Mouse (Mus musculus): ENCODE measurements at regions not wholly inside any gene's neighbourhood (a gene's known extent, or its start where the extent isn't known, plus 50 kb on each side); places are given as distances from the start of the nearest gene placed in this dataset.

DNA sequence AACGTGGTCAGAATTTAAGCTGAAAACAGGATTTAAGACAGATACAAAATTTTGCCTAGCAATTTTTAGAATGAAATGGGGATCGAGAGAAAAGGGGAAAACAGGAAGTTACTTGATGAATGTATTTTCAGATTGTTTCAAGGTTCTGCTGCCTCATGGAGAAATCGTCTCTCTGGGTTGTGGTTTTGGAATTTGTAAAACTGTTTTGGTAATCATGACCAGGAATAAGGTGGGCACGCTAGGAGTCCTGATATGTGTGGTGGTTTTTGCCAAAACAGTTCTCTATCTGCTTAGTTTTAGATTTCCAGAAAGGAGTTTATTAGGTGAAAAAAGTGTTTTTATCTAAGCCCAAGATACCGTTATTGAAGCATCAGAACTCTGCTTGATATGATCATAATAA lies 1716.9 kb upstream of the Gm7489 start:
- 86% methylated on average over 5 of the region's 5 CpGs for WGBS
- DNase-seq (ENCODE audit: extremely low spot score, low spot score): no peak

DNA sequence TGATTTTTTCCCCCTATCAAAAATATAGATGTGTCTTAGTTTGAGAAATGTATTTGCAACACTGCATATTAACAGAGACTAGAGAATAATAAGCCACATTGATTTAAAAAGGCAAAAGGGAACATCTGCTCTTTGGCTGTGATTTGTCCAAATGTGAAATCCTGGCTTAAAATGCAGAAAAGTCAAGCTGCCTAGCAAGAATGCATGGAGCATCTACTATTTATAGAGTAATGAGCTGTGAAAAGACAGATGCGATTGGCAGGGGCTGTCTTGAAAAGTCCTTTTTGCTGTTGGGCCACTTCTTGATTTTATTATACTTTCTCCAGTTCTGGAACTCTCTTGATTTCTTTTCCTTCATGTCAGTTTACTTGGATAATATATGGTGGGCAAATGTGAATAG lies 1707.8 kb upstream of the Gm7489 start:
- Histone ChIP-seq H3K4me3 (no peak overlapping the region), H3K9me3 (no peaks in the 10 kb centered on the region), H3K27ac (no peak overlapping the region), H3K27me3 (ENCODE audit: poor library complexity, severe bottlenecking) (no peaks in the 10 kb centered on the region), H3K4me1 (no peaks in the 10 kb centered on the region), H3K36me3 (replicated peaks) (no peaks in the 10 kb centered on the region)
- 97% methylated on average over 1 of the region's 1 CpGs for WGBS
- no peak for DNase-seq (ENCODE audit: extremely low spot score, low spot score)

More for the DNA sequence above, 1716.9 kb upstream of the Gm7489 start:
- Histone ChIP-seq H3K4me1 (no peaks in the 10 kb centered on the region), H3K27me3 (ENCODE audit: poor library complexity, severe bottlenecking) (no peaks in the 10 kb centered on the region), H3K4me3 (no peak overlapping the region), H3K36me3 (replicated peaks) (no peaks in the 10 kb centered on the region), H3K27ac (no peak overlapping the region), H3K9me3 (no peaks in the 10 kb centered on the region)

DNA sequence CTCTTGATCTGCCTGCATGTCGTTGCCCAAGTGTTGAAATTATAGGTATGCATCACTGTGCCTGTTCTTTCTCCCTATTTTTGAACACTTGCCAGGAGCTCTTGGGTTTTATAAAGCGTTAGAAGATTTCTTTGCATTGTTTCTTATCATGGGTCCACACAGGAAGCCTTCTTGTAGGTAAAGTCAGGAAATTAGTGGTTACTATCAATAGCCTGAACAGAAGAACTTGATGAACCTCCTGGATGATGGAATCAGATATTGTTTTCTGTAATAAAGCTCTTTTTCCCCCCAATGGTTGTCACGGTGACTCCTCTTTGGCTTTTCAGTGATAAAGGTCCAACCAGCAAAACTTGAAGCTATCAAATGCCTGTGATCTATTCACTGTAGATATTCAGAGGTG lies 1706.0 kb upstream of the Gm7489 start:
- no peaks in the 10 kb centered on the region for H3K9me3 ChIP-seq
- no peaks in the 10 kb centered on the region for H3K36me3 ChIP-seq (replicated peaks)
- WGBS: 89% methylated on average over 3 of the region's 3 CpGs
- H3K27ac ChIP-seq: no peak overlapping the region
- DNase-seq (ENCODE audit: extremely low spot score, low spot score): no peak
- H3K27me3 ChIP-seq (ENCODE audit: poor library complexity, severe bottlenecking): no peaks in the 10 kb centered on the region
- H3K4me3 ChIP-seq: no peak overlapping the region
- H3K4me1 ChIP-seq: no peaks in the 10 kb centered on the region

DNA sequence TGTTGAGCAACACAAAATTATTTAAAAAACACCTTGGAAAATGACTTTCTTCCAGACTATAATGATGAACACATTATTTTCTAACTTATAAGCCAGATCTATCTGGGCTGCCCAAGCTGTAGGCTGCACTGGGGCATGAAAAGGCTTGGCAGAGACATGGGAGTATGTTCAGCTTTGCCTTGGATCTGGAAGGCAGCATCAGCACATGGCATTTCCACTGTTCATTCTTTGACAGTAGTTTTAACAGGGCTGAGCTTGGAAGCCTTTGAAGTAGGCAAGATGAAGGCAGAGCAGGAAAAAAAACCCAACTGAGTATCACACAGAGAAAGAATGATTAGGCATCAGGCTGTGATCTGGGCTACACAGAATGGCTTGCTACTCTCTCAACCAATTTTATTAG lies 1705.3 kb upstream of the Gm7489 start:
- no peaks in the 10 kb centered on the region for H3K4me1 ChIP-seq
- H3K4me3 ChIP-seq: no peak overlapping the region
- H3K27ac ChIP-seq: no peak overlapping the region
- no peaks in the 10 kb centered on the region for H3K27me3 ChIP-seq (ENCODE audit: poor library complexity, severe bottlenecking)
- no peaks in the 10 kb centered on the region for H3K9me3 ChIP-seq
- H3K36me3 ChIP-seq (replicated peaks): no peaks in the 10 kb centered on the region
- no peak for DNase-seq (ENCODE audit: extremely low spot score, low spot score)

DNA sequence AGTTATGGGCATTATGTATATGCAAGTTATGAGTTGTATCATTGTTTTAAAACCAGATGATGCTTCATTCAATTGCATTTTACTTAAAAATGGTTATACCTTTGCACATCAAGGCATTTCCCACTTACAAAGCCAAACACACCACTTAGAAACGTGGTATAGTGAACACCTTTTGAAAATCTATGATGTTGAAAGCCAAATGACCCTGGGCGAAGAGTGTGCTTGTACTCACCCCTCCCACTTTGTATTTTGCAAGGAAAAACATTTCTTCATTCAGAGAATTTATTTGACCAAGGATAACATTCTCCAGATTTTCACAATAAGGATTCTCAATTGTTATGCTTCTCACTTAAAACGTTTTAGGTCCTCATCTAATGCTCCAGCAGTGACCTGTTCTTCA lies 1693.5 kb upstream of the Gm7489 start:
- H3K4me3 ChIP-seq: no peak overlapping the region
- H3K4me1 ChIP-seq: no peaks in the 10 kb centered on the region
- H3K27ac ChIP-seq: no peak overlapping the region
- no peaks in the 10 kb centered on the region for H3K9me3 ChIP-seq
- no peaks in the 10 kb centered on the region for H3K27me3 ChIP-seq (ENCODE audit: poor library complexity, severe bottlenecking)
- DNase-seq (ENCODE audit: extremely low spot score, low spot score): no peak
- H3K36me3 ChIP-seq (replicated peaks): no peaks in the 10 kb centered on the region
- WGBS: 77% methylated on average over 3 of the region's 3 CpGs

DNA sequence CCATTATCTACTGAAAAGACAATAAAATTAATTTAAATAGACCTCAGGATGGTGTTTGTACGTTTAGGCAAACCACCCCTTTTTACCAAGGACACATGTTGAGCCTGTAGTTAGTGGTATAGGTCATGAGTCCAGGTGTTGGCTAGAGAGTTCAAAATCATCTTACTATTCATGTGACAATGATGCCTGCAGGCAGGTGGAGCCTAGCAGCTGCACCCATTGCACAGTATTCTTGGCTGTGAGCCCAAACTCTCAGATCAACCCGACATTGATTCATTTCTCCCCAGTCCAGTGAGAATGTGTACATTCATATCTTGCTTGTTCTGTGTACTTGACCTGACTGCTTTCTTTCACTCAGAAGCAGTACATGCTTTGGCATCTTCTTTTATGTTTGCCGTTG lies 1677.4 kb upstream of the Gm7489 start:
- Histone ChIP-seq H3K9me3 (no peaks in the 10 kb centered on the region; the same call in 1 of the 2 replicates), H3K27me3 (ENCODE audit: poor library complexity, severe bottlenecking) (no peaks in the 10 kb centered on the region), H3K4me1 (no peaks in the 10 kb centered on the region), H3K27ac (no peak overlapping the region), H3K4me3 (no peak overlapping the region), H3K36me3 (replicated peaks) (no peaks in the 10 kb centered on the region)
- DNase-seq (ENCODE audit: extremely low spot score, low spot score): no peak
- 91% methylated on average over 3 of the region's 3 CpGs for WGBS

DNA sequence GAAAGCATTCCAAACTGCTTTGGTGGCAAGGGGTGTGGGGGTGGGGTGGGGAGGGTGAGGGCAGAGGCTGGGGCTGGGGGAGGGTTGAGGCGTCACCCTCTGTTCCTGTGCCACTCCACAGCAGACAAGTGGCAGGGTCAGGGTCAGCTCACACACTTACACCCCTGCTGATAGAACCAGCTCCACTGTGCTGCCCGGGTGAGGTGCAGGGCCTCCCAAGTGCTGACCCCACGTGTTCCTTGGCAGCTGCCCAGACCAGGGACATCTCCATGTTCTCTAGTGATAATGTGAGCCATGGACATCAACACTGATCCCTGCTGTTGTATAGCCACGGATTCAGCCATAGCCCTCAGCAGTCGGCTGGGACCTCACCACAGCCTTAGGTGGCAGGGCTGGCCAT lies 1652.3 kb upstream of the Gm7489 start:
- 96% methylated on average over 5 of the region's 5 CpGs for WGBS
- no peaks in the 10 kb centered on the region for H3K27me3 ChIP-seq (ENCODE audit: poor library complexity, severe bottlenecking)
- H3K36me3 ChIP-seq (replicated peaks): no peaks in the 10 kb centered on the region
- H3K4me3 ChIP-seq: no peak overlapping the region
- no peaks in the 10 kb centered on the region for H3K9me3 ChIP-seq
- no peak overlapping the region for H3K27ac ChIP-seq
- H3K4me1 ChIP-seq: no peaks in the 10 kb centered on the region
- DNase-seq (ENCODE audit: extremely low spot score, low spot score): no peak

DNA sequence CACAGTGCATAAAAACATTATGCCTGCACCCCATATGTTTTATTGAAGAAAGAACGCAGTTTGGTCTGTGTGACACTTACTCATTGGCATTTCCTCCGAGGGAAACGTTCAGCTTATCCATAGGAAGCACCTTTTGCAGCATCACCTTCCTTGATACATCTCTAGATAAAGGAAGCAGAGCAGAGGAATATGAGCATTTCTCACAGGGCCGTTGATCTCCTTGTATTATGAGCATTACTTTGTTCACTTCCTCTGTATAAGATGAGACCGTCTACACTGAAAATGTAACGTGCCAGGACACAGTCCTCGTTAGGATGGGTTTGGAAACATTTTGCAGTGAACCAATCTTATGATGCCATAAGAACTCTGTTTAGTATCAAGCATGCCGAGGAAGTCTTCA lies 1648.5 kb upstream of the Gm7489 start:
- H3K27me3 ChIP-seq (ENCODE audit: poor library complexity, severe bottlenecking): no peaks in the 10 kb centered on the region
- H3K36me3 ChIP-seq (replicated peaks): no peaks in the 10 kb centered on the region
- no peak overlapping the region for H3K27ac ChIP-seq
- no peaks in the 10 kb centered on the region for H3K4me1 ChIP-seq
- no peaks in the 10 kb centered on the region for H3K9me3 ChIP-seq
- no peak for DNase-seq (ENCODE audit: extremely low spot score, low spot score)
- no peak overlapping the region for H3K4me3 ChIP-seq
- WGBS: 88% methylated on average over 8 of the region's 8 CpGs

DNA sequence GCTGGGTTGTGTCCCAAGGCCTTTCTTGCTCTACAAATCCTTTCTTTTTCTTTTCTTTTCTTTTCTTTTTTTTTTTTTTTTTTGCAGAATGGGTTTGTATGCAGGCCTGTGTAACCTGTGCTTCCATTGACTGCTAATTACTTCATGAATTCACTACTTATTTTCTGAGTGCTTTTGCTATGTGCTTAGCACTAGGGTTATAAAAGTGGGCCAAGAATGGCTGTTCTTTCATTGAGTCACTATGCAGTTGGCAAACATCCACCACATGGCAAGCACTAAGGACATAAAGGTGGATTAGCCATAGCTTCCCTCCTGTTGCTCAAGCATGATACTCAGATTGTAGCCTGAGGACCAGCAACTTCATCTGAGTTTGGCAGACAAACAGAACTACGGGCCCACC lies 1641.8 kb upstream of the Gm7489 start:
- no peak overlapping the region for H3K27ac ChIP-seq
- H3K4me3 ChIP-seq: no peak overlapping the region
- 100% methylated on average over 1 of the region's 1 CpGs for WGBS
- DNase-seq (ENCODE audit: extremely low spot score, low spot score): no peak
- H3K4me1 ChIP-seq: no peaks in the 10 kb centered on the region
- H3K27me3 ChIP-seq (ENCODE audit: poor library complexity, severe bottlenecking): no peaks in the 10 kb centered on the region
- no peaks in the 10 kb centered on the region for H3K36me3 ChIP-seq (replicated peaks)
- no peaks in the 10 kb centered on the region for H3K9me3 ChIP-seq

Data from forebrain, embryonic 10.5 days (tissue).